Mouse (Mus musculus): Measurements from ENCODE around the gene Odaph.
A peak's percentile ranks its signal among the peaks of the same experiment; 100 is the strongest.
"Not testable (repeated sequence)": the region's sequence is repeated elsewhere in the genome, so short reads cannot be mapped to it uniquely, and the experiment has no call there.

Gene Odaph

DNA sequence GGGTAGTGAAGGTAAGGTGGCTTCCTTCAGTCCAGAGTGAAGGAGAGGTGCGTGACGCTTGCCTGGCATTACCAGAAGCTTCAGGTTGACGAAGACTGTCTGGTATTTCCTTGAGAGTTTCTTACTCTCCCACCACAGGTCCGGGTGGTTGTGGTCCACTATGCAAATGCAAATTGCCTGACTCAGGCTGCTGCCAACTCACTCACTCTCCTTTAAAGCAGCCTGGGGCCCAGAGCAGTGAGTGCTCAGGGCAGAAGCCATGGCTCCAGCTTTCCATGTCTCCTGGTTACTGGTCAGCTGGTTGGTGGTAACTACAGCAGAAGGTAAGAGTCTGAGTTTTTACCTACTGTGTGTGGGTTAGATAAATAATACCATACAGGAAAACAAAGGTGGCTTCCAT is at the start of gene Odaph:
Gene Odaph (plus strand): TSS at position 240 of the 400 bp plus-strand sequence.
- DNase-seq (ENCODE audit: low spot score in 2 of 2), result no peak

DNA sequence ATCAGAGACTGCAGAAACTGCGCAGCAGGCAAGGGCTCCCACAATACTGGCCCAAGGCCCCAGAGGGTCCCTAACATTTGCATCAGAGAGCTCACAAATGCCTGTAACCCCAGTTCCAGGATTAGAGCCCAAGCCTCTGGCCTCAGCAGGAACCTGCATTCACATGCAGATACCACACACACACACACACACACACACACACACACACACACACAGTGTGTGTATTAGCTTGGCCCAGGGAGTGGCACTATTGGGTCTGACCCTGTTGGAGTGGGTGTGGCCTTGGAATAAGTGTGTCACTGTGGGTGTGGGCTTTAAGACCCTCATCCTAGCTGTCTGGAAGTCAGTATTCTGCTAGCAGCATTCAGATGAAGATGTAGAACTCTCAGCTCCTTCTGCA is 41.7 kb upstream of the Odaph start:
- not testable (repeated sequence) for DNase-seq (ENCODE audit: low spot score in 2 of 2)

DNA sequence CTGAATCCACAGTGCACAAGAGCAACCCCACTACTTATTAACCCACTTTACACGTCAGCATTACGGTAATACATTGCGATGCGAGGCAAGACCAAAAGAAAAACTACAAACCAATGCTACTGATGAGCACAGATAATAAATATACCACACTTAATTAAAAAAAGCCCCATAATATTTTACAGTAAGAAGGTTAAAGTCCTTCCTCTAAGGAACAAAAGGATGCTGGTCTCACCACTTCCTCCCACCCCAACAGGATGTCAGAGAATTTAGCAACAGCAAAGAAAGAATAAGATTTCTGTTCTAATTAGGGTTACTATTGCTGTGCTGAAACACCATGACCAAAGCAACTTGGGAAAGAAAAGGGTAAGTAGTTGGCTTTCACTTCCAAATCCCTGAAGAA is 40.3 kb upstream of the Odaph start:
- no peak for DNase-seq (ENCODE audit: low spot score in 2 of 2)

DNA sequence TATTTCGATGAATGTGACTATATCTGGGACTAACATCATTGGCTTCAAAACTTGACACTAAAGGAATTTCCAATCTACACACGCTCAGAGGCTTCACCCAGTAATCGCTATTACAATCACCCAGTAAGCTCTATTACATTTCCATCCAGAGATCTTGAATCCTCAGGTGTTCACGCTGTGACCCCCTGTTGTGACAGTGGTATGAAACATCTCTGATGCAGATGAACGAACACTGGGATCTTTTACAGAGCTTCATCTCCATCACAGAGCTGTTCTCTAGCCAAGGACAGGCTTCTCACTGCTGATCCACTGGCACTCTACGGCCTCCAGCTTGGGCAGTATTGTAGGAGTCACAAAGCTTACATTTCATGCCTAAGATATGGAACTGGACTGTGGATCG is 37.8 kb upstream of the Odaph start:
- no peak for DNase-seq (ENCODE audit: low spot score in 2 of 2)

DNA sequence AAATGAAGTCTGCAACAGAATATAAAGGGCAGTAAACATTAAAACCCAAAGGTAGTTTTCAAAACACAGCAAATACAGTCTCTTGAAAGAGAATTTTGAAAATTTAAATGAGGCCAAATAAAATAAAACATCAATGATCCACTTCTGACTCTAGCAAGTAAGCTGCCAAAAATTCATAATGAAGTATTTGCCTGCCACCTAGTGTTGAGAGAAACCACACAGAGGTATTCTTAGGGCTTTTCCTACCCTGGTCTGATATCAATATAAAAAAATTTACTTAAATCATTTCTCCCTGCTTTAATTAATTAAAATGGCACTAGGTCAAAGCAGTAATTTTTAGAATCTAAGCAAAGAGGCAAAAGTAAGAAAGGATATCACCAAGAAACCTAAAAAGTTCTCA is 35.9 kb upstream of the Odaph start:
- DNase-seq (ENCODE audit: low spot score in 2 of 2), result no peak

DNA sequence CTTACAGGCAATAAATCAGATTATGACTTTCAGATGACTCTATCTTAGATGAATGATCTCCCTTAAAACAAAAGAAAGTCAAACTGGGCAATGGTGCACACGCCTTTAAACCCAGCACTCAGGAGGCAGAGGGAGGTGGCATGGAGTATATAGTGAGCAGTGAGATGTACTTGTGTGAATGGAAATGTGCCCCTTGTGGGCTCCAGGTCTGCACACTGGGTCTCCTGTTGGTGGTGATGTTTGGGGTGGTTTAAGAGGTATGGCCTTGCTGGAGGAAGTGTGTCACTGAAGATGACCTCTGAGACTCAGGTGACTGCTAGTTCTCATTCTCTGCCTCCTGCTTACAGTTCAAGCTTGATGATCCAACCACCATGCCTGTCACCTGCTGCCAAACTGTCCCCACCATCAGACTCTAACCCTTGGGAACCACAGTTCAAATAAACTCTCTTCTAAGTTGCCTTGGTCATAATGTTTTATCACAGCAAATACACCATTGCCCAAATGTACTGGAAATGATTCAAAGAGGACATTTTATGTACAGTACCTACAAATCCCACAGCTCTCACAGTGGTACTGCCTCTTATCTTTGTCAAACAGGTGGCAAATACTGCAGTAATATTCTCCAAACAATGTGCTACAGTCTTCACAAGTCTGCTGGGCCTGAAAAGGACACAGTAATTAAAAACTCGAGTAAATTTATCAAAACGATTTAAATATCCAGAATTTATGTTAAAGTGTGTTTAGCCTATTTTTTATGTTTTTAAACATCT is 30.1 kb upstream of the Odaph start:
- DNase-seq (ENCODE audit: low spot score in 2 of 2), result no peak

DNA sequence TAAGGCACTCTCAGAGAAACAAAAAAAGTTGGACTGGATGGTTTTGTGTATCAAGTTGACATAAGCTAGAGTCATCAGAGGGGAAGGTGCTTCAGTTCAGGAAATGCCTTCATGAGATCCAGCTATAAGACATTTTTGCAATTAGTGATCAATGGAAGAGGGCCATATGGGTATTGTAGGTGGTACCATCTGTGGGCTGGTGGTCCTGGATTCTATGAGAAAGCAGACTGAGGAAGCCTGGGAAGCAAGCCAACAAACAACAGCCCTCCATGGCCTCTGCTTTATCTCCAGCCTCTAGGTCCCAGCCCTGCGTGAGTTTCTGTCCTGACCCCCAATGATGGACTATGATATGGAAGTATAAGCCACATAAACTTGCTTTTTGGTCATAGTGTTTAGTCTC is 28.2 kb upstream of the Odaph start:
- DNase-seq (ENCODE audit: low spot score in 2 of 2), result no peak

DNA sequence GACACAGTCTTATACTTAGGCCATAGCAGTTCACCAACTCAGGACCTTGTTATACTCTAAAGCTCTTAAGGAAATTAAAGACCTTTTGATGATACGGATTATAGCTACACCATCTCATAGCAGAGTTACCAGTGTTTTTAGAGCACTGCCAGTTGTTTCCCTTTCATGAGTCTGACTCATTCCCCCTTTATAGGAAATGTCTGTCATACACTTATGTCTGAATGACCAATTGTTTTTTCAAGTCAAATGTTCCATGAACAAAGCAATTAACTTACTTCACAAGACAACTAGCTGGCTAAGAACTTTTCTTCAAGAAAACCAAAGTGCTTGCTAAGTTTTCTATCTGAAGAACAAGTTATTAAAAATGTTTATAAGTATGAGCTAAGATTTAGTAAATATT is 27.3 kb upstream of the Odaph start:
- DNase-seq (ENCODE audit: low spot score in 2 of 2), result no peak

DNA sequence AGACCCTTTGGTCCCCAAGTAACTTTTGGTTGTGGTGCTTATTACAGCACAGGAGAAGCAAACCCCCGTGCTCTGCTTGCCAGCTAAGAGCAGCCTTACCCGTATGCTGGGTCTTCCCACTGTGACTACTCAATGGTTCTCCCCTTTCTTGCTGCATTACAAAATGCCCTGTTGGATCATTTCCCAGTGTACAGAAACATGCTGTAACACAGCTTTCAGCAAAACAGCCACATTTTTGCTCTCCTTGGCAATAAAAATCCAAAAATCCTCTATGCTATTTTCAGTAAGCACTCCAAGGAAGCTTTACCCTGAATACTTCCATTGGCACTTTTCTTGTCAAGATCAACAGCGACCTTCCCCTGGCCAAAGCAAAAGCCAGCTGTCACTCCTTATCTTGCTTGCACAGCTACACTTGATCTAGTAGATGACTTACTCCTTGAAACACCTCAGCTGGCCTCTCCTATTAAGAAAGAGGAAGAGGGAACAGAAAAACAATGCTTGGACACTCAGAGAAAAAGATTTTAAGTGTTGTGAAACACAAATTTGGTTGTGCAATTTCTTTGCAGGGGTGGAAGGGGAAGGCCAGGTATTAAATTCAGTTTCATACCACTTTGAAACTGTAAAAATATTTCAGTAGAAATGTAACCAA is 26.5 kb upstream of the Odaph start:
- peak in 1 of 2 experiments; percentile 20 for DNase-seq (ENCODE audit: low spot score in 2 of 2)

DNA sequence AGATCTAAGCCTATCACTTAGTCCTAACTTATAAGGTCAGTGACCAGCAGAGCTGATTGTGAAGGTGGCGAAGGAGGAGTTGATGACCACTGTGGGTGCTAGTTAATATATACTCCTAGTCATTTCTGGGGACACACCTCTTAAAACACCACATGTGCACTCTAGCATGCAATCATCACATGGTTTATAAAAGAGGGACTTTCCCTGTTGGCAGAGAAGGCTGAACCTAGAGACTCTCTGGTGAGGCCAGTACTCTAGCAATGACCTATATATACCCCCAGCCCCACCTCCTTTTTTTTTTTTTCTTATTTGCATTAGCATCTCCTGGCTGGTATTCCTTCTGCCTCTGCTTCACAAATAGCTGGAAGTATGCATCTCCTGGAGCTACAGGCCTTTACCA is 25.9 kb upstream of the Odaph start:
- no peak for DNase-seq (ENCODE audit: low spot score in 2 of 2)

DNA sequence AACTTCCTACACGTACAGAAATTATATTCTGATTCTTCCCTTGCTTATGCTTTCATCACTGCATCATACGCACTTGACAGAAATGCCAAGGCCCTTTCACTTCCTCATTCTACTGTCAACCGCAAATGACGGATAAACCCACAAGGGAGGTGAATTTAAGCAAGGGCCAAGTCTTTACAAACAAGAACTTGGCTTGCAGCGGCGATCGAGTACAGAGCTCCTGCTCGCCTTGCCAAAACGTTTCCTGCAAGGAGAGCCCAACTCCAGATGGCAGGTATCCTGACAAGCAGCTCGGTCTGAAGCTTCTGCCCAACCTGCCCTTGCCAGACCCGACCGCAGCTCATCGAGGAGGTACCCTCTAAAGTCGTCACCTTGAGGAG is 25.0 kb upstream of the Odaph start:
- no peak for DNase-seq (ENCODE audit: low spot score in 2 of 2)

DNA sequence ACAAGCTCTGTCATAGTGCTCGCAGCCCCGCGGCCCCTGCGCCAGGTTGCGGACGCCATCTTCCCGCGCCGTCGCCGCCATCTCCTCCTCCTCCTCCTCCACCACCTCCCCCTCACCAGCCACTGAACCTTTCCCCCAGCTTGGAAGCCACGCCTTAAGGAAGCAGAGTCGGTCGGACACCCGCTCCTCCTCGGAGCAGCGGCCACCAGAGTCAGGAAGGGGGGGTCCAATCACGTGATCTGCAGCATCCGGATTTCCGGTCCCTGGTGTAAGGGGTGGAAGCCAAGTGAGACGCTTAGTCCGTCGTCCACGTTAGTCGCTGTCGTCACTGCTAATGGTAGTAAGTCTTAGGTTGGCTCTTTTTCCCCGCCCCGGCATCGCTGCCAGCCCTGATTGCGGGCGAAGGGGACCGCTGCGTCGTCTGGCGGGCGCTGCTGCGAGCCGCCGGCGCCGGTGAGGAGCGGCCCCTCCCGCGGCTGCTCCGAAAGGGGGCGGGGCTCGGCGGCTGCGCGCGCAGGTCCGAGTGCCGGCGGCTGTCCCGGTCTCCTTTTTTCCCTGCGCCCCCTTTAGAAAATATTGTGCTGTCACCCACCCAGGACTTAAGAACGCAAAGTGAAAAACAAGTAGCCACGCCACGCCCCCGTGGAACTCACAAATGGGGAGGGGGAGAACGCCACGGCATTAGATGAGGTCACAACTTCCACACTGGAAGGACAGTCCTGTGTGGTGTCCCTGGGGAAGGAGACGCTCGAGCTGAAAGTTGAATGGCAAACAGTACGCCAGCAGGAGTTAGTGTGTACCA is 24.4 kb upstream of the Odaph start, which contains the start of gene Rchy1:
Gene Rchy1 (minus strand): TSS at position 430 of the 802 bp plus-strand sequence.
- peak; percentile 91 for DNase-seq (ENCODE audit: low spot score in 2 of 2)

DNA sequence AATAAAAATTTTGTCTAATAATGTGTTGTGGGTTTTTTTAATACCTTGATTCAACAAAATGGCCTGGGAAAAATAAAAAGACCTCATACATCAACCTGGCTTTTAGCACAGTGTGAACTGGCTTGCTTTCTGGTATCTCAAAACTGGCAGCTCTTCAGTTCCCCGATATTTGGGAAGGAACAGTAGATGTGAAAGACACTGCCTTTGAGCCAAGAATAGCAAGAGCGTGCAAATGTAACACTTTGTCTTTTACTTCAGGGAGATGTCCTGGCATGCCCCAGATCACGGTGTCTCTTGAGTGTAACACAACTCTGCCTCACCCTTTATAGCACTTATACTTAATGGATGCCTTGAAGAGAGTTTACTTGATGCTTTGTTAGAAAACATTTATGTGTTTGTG is 15.2 kb upstream of the Odaph start:
- no peak for DNase-seq (ENCODE audit: low spot score in 2 of 2)

DNA sequence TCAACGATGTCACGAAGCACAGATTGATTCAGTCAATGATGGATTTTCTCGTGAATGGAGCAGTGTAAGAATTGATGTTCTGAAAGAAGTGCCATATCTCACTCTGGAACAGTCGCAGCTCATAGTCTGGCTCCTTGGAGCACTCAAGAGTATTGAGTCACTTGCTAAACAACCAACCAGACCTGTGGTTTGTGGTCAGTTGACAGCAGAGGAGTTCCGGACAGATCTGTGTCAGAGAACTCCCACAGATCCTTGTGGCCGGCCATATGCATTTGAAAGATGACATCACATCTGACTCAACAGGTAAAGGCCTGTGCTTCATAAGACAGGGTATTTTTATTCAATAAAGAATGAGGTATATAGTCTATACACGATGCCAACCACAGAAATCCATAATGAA is 13.3 kb upstream of the Odaph start:
- DNase-seq (ENCODE audit: low spot score in 2 of 2), result no peak

DNA sequence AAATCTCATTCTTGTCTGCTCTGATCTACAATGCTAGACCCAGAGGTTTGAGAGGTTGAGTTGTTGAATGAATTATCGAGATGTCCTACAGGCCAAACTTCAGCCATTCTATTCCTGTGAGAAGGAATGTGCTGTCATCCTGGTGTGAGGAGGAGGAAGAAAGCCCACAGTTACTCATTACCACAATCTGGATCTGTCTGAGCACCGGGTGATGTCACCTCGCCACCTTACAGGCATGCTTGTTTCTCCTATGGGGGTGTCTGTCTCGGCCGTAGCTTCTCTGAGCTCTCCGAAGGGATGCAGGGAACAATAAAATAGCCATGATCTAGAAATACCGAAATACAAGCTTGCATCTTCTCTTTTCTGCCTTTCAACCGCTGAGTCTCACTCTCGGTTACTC is 11.5 kb upstream of the Odaph start:
- DNase-seq (ENCODE audit: low spot score in 2 of 2), result peak in 1 of 2 experiments; percentile 28

DNA sequence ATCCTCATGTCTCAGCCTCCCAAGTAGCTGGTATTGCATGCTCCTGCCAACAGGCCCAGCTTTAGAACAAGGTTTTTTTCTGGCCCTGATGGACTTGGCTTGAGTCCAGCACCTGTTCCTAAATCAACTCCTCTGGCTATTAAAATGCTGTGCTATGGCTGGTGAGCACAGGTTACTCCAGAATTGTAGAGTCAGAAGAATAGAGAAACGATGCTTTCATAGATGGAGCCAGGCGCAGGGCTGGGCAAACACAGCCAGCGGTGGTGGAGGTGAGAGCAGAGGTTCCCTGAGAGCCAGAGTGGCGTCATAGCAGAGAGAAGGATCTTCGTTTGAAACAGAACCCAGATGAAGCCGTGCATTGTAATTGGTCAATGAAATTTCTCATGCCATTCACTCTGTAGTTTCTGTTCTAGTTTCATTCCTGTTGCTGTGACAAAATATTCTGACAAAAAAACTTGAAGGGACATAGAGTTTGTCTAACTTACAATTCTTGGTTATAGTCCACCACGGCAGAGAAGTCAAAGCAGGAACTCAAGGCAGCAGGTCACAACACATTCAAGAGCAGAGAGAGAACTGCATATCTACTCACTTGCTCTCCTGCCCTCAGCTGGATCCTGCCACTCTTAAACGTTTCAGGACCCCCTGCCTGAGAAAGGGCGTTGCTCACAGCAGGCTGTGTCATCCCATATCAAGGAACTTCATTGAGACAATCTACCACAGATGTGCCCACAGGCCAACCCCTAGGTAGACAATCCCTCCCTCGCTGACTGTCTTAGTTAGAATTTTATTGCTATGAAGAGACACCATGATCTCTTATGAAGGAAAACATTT is 10.5 kb upstream of the Odaph start:
- DNase-seq (ENCODE audit: low spot score in 2 of 2), result no peak

DNA sequence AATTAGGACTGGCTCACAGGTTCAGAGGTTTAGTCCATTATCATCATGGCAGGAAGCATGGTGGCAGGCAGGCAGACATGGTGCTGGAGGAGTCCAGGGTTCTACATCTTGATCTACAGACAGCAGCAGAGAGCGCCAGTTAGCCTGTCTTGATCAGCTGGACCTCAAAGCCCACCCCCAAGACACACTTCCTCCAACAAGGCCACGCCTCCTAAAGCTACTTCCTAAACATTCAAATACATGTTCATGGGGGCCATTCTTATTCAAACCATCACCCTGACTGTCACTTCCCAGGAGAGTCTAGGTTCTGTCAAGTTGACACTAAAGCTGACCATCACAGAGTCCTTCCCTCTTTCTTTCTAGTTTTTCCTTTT is 9.9 kb upstream of the Odaph start:
- no peak for DNase-seq (ENCODE audit: low spot score in 2 of 2)

DNA sequence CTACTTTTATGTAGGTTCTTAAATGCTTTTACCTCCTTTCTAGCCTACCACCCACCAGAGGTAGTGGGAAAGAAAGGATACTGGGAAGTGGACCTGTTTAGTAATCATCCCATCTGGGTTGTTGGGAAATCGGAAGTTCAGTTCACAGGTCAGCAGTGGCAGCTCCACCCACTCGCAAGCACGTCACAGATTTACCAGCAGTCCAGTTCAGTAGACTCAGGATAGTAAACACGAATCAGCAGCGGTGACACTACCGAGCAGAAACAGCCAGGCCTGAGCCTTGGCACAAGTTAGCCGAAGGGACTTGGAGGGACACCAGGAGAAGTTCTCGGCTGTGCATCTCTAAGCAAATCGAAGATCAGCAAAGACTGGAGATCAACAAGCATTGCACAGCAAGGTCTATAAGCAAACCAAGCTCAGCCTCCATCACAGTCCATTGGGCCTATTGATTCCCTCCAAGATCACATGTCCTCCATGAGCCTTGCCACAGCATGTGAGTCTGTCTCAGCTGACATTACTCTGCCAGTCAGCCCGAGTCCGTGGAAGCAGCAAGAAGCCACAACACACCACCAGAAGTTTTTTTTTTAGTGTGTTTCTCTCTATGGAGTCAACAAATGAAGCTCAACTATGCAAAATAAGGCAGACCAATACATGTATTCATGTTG is 6.0 kb upstream of the Odaph start:
- no peak for DNase-seq (ENCODE audit: low spot score in 2 of 2)

DNA sequence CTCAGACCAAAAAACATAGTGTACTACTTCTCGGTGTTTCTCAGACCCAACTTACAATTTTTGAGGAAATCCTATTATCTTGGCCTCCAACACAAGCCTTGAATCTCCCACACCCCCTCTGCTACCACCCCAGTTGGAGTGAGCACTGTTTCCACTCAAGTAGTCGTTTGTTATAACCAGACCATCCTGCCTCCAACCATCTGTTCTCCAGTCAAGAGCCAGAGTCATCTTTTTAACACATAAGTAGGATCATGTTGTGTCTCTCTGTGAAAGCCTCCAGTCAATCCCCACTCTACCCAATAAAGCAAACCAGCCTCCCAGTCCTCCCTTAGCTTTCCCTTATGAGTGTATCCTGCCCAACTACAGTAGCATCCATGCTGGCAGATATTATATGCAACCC is 3.8 kb upstream of the Odaph start:
- DNase-seq (ENCODE audit: low spot score in 2 of 2), result no peak

DNA sequence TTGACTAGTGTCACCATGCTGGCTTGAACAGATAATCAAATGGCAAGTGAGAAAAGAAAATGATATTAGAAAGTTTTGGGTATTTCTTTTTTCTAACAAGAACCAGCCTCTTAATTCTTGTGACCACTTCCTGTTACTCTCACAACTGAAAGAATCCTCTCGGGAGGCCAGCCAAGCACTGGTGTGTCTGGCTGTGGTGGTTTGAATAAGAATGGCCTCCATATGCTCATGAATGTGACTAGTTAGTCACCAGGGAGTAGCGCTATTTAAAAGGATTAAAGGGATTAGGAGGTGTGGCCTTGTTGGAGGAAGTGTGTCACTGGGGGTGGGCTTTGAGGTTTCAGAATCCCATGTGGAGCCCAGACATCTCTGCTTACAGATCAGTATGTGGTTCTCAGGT is 1.6 kb upstream of the Odaph start:
- DNase-seq (ENCODE audit: low spot score in 2 of 2), result no peak

DNA sequence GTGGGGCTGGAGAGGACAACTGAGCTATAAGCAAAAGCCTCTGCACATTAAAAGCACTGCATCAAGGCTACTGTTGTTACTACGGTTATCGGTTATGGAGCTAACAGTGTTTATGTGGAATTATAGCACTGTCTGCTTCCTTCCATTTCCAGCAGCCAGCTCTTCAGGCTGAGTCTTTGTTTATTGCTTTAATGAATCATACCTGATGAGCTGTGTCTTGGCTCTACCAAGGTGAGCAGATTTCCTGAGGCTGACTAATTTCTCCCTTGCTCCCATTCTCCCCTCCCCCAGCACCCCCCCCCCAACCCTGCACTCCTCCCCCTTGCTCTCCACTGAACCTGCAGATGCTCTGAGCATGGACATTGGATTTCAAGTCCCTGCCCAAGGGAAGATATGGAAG is 524 bp downstream of the Odaph start:
- no peak for DNase-seq (ENCODE audit: low spot score in 2 of 2)
